Mouse (Mus musculus) spleen, embryonic (tissue): ENCODE results near the gene Mamdc2.
"Not testable (repeated sequence)": the region's sequence is repeated elsewhere in the genome, so short reads cannot be mapped to it uniquely, and the experiment has no call there.

Source experiments
- CTCF ChIA-PET: fragments of 350-600 bp; sonication (Branson Sonifier 250); formaldehyde crosslinking; loops from one replicate; lab custom pipeline; 2022; lab: Charles Lee

Gene Mamdc2

DNA sequence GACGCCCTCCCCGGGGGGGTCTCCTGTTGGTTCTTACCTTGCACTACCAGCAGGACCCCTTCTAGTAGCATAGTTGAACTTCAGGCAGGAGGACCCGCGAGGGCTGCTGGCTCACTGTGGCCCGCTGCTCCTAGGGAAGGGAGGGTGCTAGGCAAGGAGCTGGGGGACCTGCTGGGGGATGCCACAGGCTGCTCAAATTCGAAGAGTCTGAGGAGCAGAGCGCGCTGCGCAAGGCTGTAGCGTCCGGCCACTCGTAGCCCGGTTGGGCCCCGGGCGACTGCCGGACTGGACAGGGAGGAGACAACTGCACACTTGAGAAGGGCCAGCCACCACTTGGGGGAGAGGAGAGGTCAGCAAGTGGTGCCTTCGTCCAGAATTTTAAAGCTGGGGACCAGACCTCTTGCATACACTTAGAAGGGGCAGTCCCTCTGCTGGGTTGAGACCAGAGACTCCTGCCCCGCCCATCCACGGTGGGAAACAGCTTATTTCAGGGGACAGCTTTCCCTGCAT lies at the start of gene Mamdc2:
Gene Mamdc2 (minus strand): TSS at position 455 of the 510 bp plus-strand sequence.
- CTCF ChIA-PET = interaction anchor here (0.6 kb wide), 1 partner anchor 1911 kb away, joined by 3 read pairs; no protein-coding TSS in a partner anchor

DNA sequence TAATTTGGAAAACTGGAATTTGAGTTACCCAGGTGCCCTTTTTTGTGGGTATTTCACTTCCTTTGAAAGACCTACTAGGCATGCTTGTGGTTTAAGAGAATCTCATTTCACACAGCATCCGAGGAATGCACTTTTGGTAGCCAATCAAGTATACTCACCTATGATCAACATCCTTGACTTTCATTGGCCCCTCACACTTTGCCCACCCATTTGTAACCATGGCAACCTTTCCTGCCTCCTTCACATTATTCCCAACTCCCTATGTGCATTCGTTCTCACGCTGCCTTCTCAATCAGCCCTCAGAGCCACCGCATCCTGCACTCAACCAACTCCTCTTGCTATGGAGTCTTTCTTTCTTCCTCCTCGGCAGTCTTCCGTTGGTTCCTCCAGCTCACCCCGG lies 49.8 kb upstream of the Mamdc2 start:
- CTCF ChIA-PET = no interaction called here

DNA sequence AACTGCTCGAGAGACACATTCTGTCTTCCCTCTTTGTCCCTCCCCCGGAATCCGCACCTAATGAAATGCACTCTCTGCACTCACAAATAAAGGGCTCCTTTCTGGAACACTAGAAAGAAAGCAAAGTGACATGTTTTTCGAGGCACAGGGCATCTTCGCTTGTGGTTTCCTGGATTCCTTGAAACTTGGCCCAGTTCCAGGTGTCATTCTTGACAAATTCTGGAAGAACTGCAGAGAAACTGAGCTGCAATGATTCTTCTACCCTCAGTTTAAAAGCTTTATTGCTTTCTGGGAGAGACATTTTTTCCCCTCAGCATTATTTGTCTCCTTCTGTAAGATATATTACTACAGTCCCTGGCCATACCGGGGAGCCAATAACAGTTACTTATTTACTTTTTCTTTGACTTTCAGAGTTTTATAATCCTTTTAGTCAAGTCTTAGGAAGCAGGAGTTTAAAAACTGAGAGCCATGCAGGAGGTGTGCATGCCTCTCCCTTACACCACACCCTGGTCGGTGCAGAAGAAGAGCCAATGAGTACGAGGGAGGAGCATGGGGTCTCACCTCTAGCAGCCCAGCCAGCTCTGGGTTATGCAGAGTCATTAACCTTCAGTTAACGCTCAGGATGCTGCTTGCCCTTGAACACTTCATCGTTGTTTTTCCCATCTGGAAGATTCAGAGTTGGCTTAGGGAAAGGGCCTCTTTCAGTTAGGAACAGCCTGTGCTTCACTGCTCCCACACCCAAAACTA lies 49.1 kb upstream of the Mamdc2 start:
- CTCF ChIA-PET = no interaction called here

DNA sequence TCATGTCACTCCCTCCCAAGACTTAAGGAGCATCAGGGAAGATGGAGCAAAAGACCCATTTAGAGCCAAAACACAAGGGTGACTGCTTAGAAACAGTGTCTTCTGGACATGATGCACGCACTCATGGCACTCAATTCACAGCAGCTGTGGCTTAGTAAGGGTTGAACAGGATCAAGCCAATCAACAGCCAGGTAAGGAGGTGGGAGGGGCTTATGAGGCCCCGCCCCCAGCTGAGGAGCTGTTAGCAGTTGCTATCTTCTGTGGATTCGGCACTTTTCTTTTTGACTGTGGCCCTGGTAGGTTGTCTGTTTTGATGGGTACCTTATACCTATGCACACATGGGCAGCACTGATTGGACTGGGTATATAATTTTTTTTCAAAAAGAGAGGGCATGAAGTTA lies 48.3 kb upstream of the Mamdc2 start:
- CTCF ChIA-PET = no interaction called here

DNA sequence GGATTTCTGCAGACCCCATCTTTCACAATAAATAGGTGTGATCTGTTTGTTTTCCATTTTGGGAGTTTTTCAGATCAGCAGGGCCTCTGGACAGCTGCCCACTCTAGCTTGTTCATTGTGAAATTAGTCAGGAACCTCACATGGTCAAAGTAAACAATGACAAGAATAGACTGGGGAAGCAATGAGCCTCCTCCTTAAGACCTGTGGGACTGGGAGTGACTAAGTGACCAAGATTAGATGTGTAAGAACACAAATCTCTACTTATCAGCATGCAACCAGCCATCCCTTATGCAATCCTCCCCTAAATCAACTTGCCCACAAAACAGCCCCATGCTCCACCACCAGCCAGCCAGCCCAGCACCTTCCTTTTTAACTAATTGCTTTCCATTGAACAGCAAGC lies 44.4 kb upstream of the Mamdc2 start:
- CTCF ChIA-PET = interaction anchor here (0.5 kb wide), 1 partner anchor 108 kb away, joined by 5 read pairs; no protein-coding TSS in a partner anchor

DNA sequence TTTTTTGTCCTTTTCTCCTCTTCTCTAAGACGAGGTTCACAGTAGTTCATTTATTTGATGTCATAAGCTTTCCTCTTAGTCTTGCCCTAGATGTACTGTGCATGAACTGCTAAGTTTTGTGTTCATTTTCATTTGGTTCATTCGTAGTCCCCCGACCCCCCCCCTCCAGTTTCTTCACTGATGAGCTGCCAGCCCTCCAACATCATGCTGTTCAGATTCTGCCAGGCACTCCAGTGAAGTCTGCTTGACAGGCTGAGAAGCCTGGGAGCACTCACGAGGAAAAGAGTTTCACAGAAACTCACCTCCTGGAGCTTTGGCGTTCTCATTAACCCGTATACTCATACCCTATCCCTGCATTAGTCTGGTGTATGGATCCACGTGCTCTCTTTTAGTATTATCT lies 42.5 kb upstream of the Mamdc2 start:
- CTCF ChIA-PET = not testable (repeated sequence)

DNA sequence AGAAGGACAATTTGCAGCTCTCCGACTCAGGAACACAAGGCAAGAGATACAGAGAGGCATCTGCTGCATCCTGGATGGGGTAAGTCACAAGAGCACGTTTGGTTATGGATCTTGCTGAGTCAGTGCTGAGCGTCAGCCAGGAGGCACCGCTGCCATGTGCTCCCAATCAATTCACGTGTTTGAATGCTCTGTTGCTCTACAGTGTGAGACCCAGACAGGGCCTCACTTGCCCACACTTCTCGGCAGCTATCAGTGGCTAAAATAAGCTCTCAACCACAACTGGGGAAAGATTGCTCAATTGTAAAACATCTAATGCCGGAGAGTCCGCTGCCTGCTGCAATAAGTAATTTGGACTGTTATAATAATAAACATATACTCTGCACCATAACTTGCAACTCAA lies 41.5 kb upstream of the Mamdc2 start:
- CTCF ChIA-PET = no interaction called here

DNA sequence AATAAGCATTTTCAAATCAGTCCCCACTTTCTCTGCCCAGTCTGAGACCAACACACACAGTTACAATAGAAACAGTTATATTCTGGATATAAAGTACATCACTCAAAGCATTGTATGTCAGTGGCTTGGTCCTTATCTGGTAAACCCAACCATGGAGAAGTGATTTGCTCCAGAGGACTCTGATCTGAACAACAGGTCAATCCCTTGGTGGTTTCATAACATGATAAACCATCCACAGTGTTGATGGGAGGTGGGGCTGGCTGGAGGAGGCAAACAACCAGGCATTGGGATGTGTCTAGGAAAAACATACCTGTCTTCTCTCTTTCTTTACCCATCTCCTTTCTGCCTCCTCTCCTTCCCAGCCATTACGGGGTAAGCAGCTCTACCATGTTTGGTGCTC lies 39.2 kb upstream of the Mamdc2 start:
- CTCF ChIA-PET = no interaction called here

DNA sequence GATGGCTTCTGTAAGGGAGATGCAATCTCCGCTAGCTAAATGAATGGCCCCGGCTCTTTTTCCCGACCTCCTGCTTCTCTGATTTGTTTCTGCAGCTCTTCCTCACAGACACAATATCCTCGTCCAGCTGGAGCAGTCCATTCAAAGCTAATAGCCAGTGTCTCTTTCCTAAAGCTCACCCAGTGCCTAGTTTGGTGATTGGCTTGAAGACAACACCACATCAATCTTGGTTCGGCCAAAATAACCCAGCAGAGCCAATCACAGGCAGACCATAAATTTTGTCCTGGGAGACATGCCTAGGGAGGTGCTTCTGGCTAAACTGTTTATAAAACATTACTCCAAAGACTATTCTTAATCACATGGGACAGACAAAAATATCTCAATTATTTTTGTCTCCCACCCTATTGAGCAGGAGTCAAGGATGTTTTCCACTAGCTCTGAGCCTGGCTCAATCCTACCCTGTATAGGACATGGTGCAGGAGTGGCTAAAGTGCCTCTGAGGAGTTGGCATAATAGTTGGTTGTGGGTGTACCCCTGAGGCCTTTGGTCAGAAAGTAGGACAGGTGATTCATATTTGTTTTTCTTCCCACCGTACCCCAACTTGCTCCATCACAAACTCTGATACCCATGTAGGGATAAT lies 38.5 kb upstream of the Mamdc2 start:
- CTCF ChIA-PET = no interaction called here

DNA sequence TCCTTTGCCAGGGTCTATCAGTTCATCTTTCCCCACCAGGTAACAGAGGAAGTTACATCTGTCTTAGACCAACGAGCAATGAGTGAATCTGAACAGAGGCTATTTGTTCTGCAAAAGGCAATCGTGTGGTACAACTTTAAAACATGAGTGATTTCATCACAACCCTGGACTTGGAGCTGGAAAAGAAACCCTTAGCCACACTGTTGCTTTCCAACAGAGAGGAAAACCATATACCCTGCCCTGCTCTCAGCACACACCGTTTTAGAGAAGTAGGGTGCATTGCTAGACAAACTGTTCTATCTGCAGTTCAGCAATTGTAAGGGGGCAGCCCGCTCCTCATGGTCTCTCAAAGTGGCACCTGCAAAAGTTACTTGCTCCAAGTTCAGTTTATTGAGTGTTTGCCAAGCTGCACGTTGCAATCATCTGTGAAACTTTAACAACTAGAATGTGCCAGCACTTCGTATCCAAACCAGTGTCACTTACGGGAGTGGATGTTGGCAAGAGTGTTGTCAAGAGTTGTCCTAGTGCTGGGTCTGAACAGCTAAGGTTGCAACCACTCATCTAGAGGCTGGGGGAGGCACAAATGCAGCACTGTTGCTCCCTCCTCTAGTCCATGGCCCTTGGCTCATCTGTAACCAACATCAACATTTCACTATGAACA lies 37.8 kb upstream of the Mamdc2 start:
- CTCF ChIA-PET = no interaction called here

DNA sequence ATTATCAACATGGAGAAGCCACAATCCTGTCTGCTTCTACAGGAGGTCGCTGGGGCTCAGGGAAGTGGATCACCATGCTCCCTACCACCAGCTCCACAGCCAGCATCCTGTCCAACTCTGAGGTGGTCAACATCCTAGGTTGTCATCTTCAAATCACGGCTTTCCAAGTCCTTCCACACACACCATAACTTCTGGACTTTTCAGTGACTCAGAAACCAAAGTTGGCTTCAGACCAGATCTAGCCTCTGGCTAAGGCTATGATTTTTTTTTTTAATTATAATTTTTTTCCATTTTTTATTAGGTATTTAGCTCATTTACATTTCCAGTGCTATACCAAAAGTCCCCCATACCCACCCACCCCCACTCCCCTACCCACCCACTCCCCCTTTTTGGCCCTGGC lies 34.3 kb upstream of the Mamdc2 start:
- CTCF ChIA-PET = not testable (repeated sequence)

DNA sequence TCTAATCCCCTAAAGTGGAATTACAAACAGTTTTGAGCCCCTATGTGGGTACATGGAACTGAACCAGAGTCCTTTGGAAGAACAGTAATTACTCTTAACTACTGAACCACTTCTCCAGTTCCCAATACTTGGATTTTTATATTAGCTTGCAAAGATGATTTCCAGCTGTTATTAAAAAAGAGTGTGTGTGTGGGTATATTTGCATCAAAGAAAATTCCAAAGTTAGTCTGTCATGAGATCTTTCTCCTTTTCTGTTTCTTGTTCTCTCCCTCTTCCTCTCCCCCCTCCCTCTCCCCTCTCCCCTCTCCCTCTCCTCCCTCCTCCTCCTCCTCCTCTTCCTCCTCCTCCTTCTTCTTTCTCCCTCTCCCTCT lies 31.3 kb upstream of the Mamdc2 start:
- CTCF ChIA-PET = no interaction called here

DNA sequence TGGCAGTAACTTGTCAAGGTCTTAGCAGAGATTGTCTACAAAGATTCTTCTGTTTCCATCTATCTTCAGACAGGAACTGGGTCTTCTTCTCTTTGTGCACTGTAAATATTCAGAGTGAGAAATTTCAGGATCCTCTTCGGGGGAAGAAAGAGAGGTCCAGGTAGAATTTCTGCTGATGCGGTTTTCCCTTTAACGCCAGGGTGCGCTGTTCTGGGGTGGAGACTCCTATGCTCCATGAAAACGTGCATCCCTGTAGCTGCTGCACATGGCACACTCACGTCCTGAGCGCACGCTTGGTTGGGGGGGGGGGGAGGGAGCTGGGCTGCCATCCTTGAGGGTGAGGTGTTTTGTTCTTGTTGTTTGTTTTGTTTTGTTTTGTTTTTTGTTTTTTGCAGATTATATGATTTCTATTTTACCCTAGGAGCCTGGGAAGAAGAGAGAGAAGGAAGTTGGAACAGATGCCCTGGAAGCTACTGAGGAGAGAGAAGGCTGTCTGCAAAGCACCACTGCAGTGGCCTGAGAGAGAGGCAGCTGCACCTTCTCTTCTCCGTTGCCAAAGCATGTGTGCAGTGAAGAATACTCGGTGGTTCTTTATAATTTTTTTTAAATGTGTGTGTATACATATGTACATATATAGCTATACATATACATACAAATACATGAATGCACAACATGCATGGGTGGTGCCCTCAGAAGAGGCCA lies 30.8 kb upstream of the Mamdc2 start:
- CTCF ChIA-PET = no interaction called here

DNA sequence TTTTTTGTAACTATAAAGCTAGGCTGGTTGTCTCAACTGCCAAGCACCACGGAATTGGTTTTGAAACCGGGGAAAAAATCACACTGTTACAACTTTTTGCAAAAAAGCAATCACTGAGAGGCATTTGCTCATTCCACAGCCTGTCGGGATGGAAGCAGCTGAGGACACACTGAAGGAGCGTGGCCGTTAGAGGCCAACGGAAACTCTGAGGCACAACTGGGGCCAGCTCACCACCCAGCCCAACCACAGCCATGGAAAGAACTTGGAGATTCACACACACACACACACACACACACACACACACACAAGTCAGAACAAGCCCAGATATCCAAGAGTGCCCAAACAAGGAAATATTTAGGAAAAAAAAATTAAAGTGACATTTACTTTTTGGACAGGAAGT lies 29.6 kb upstream of the Mamdc2 start:
- CTCF ChIA-PET = no interaction called here

DNA sequence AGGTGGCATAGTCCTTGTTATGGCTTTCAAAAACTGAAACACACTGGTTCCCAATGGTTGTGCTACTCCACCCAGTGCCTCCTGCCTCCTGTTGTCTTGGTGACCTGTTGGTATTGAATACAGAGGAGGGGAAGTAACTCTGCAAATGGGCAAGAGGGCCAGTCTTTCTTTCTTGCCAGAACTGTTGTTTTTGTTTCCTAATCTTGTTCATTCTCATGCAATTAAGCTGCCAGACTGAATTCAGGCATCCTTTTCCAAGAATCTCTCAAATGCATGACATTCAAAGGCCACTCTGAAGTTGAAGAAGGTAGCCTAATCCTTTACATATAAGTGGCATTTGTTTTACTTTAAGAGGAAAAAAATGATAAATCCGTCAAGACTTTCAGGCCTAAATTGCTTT lies 19.6 kb upstream of the Mamdc2 start:
- CTCF ChIA-PET = no interaction called here

DNA sequence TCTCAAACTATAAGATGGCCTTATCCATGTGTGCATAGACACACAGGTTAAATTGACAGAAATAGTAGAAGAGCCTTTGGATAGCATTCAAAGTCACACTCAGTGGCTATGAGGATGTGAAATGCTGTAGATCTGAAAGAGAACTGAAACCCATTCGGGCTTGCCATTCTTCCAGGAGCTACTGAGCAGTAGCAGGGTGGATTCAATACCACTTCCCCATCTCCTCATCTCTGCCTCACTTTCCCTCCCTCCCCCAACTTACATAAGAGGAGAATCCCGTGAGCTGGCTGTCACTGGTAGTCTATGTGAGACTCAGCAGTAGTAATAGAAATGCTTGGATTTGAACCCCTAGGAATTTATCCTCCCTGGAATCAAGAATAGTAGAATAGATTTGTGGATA lies 18.8 kb upstream of the Mamdc2 start:
- CTCF ChIA-PET = no interaction called here

DNA sequence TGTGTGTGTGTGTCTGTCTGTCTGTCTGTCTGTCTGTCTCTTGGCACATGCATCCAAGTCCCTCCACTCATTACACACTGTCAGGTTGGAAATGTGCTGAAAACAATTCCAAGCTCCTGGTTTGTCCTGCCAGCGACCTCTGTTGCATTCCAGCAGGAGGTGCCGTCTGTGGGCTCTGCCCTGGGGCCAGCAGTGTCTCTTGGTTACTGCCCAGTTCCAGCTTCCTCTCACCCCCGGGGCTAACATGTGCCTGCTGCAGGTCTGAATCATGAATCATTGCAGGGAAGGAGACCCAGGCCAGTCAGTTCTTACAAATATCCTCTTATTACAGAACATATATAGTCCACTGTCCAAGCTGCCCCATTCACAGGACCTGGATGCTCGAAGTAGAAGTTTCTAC lies 9.2 kb upstream of the Mamdc2 start:
- CTCF ChIA-PET = no interaction called here

DNA sequence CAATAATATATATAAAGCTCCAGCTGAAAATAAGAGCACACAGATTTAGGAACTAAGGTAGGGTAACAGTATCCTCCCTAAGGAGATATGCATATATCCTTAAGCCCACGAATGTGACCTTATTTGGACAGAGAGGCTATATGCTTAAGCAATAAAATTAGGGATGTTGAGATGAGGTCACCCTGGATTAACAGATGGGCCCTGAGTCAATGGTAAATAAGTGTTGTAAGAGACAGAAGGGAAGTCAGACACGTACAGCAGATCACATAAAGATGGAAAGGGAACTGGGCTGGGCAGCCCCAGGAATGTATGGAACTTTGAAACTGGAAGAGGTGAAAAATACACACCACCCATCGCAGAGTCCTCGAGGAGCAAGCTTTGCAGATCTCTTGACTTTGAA lies 3.1 kb upstream of the Mamdc2 start:
- CTCF ChIA-PET = interaction anchor here (0.7 kb wide), 1 partner anchor 1919 kb away, joined by 4 read pairs; no protein-coding TSS in a partner anchor

DNA sequence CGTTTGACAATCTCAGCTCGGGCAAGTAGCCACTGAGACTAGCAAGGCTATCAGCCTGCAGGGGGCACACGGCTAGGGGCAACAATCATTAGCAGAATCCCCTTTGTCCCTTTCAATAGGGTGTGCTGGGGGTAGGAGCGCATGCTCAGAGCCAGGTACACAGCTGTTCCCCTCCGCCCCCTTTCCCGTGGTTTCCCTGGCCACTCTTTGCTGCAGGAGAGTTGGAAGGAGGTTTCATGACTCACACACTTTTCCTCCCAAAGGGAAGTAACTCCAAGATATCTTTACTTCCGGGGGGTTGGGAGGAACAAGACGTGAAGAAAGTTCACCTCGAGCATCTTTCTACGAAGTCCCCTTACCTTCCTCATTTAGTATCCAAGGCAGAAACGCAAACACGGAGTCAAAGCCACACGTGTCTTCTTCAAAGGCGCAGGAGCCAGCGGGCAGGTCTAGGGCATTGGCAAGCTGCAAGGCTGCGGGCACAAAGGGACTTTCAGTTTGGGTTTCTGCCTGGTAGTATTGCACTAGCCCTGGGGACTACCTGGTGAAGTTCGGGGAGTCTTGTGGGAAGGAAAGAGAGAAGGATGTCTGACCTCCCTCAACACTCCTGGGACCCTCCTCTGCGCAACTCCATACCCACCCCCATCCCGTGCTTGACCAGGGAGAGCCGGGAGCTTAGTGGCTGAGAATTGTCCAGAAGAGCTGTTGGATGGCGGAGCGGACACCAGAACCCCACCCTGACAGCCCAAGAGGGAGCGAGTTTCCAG lies 838 bp downstream of the Mamdc2 start:
- CTCF ChIA-PET = interaction anchor here (0.6 kb wide), 1 partner anchor 1911 kb away, joined by 3 read pairs; no protein-coding TSS in a partner anchor

DNA sequence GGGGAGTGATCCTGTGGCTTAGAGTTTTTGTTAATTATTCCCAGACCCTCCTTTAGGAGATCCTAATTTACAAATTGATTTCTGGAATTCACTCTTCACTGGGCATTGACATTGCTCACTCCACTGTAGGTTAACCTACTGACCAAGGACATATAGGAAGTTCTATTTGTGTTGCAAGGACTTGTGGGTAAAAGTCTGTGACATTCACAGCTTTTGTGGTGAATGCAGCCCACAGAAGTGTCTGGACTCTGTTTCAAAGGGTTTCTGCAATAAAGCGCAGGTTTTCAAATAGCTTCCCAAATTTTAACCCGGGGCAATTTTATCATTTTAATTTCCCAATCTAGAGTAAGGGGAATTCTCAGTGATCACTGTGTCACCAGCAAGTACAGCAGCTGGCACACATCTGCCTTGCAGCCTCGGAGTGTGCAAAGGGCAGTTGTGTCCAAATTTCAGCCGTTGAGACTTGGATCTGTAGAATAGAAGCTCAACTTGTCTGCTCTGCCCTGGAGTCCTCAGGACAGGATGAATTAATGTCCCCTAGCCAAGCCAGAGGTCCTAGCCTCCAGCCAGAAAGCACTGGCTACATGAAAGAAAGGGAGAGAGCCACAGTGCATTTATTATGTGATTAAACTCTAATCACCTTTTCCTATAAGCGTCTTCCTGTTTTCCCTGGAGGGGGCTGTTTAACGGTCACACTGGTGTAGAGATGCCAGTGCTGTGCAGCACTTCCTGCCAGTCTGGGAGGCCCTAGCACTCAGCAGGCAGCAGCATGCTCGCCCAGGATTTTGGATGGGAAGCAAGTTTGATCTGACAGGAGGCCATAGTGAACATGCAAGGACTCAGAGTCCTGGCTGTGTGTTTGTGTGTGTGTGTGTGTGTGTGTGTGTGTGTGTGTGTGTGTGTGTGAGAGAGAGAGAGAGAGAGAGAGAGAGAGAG lies 3.1 kb downstream of the Mamdc2 start:
- CTCF ChIA-PET = no interaction called here
